Mouse (Mus musculus) liver, embryonic 16.5 days (tissue): ENCODE results near the gene Rbm39. TPM values are rescaled to one million over a fixed set of nuclear protein-coding genes. Genes with fewer than 3 reads are reported as not detected.

ENCODE experiments used
- ATAC-seq: fragments of 200-750 bp; cut with Nextera tagmentation; 2 replicates; pipeline ENCODE4 v1.8.0; 2017; ENCODE audit warnings: low read depth, mild to moderate bottlenecking, moderate number of reproducible peaks, moderate library complexity
- H3K27ac ChIP-seq: fragments of 300-500 bp; sonication (generic); 2 replicates; pipeline ENCODE4 v1.5.1; 2014; ENCODE audit warnings: mild to moderate bottlenecking, low read length
- H3K27me3 ChIP-seq: fragments of 300-500 bp; sonication (generic); 2 replicates; pipeline ENCODE4 v1.6.1; 2014; ENCODE audit warnings: low read depth, low read length, mixed read lengths; ENCODE audit not compliant: control insufficient read depth, insufficient read depth
- H3K36me3 ChIP-seq: fragments of 300-500 bp; sonication (generic); 2 replicates; pipeline ENCODE4 v1.6.1; 2014; ENCODE audit warnings: mild to moderate bottlenecking; ENCODE audit not compliant: control insufficient read depth, insufficient read depth
- H3K4me1 ChIP-seq: fragments of 300-500 bp; sonication (generic); 2 replicates; pipeline ENCODE4 v1.6.1; 2014; ENCODE audit warnings: low read depth, low read length, mixed read lengths; ENCODE audit not compliant: control insufficient read depth
- H3K4me2 ChIP-seq: fragments of 300-500 bp; sonication (generic); 2 replicates; pipeline ENCODE4 v1.6.1; 2014; ENCODE audit warnings: low read depth, low read length, mixed read lengths
- H3K4me3 ChIP-seq: fragments of 300-500 bp; sonication (generic); 2 replicates; pipeline ENCODE4 v1.5.1; 2014; ENCODE audit warnings: low read depth, mild to moderate bottlenecking, low read length
- H3K9ac ChIP-seq: fragments of 300-500 bp; sonication (generic); 2 replicates; pipeline ENCODE4 v1.6.1; 2014; ENCODE audit warnings: low read depth, low read length
- H3K9me3 ChIP-seq: fragments of 300-500 bp; sonication (generic); replicated peaks from 2 replicates; pipeline ENCODE4 v1.6.1; 2016; ENCODE audit warnings: low read length; ENCODE audit not compliant: control insufficient read depth
- WGBS: fragments of 180-500 bp; shearing (Covaris S2); extraction: QIAGEN DNeasy Blood & Tissue Kit; methylation state at CpG from one replicate; pipeline ENCODE4 v1.1.7; 2014; ENCODE audit not compliant: insufficient replicate concordance; 5-methylcytosine and 5-hydroxymethylcytosine counted together
- polyA plus RNA-seq: library from polyadenylated mRNA; unstranded; fragments of >200 nt; fragmentation: Nextera tagmentation; extraction: Ambion mirVana; gene quantifications from 2 replicates; pipeline ENCODE4 v1.2.1, GENCODE M21; 2015

The Rbm39 gene
- polyA plus RNA-seq, 1 experiment from 2014 or later, result 229 TPM

DNA sequence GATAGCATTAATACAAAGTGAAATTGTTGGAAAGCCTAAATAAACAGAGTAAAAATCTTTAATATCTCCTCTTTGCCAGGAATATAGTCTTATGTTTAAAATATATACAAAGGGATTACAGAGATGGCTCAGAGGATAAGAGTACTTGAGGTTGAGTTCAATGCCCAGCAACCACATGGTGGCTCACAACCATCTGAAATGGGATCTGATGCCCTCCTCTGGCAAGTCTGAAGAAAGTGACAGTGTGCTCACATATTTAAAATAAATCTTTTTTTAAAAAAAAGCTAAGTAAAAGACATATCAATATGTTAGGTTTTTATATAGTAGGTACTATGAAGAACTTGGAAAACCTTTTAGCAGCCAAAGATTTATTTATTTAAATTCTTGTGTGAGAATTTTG is 28.5 kb downstream of the Rbm39 start:
- Histone ChIP-seq H3K27me3 (no peaks in the 10 kb centered on the region), H3K36me3 (peaks cover 68% of the 10 kb centered on the region), H3K9me3 (no peaks in the 10 kb centered on the region), H3K4me3 (no peak overlapping the region), H3K27ac (no peak overlapping the region), H3K9ac (no peak overlapping the region), H3K4me1 (no peaks in the 10 kb centered on the region), H3K4me2 (no peak overlapping the region)
- no peak for ATAC-seq

GRCm38 (mm10) chr2:156147316-156147915 is 32.6 kb downstream of the Rbm39 start:
- ATAC-seq, result no peak
- H3K27ac ChIP-seq, result no peak overlapping the region
- no peak overlapping the region for H3K4me3 ChIP-seq
- no peaks in the 10 kb centered on the region for H3K9me3 ChIP-seq
- no peak overlapping the region for H3K9ac ChIP-seq
- H3K27me3 ChIP-seq, result no peaks in the 10 kb centered on the region
- H3K36me3 ChIP-seq, result peaks cover 46% of the 10 kb centered on the region
- no peak overlapping the region for H3K4me2 ChIP-seq
- WGBS, result 84% methylated on average over 3 of the region's 3 CpGs
- H3K4me1 ChIP-seq, result peaks cover 10% of the 10 kb centered on the region

DNA sequence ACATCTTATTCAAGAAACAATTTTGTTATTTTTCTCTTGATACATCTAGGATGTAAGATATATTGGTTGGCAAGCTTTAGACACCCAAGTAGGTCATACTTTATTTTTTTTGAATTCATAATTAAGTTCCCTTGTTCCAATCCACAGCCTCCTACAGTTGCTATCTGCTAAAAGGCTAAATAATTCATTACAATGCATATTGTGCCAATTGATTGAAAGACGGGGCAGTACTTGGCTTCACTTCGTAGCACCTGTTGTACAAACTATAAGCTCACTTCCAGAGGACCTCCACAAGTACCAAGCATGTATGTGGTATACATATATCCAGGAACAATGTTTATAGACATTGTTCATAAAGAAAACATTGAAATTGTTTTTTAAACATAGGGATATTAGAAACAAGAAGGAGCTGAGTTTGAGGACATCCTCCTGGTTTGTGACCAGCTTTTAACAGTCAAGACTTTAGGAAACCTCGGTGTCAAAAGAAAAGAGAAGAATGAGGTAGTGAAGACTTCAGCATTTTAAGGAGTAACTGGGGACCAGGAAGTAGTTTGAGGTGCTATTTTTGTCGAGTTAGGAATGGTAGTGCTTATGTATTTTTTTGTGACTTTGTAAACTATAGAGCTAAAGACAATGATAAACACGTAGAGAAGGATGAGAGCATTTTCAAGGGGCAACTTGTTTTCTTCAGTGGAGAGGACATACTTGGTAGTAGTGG is 33.6 kb downstream of the Rbm39 start:
- no peak overlapping the region for H3K27ac ChIP-seq
- peaks cover 45% of the 10 kb centered on the region for H3K36me3 ChIP-seq
- 55% methylated on average over 5 of the region's 5 CpGs for WGBS

DNA sequence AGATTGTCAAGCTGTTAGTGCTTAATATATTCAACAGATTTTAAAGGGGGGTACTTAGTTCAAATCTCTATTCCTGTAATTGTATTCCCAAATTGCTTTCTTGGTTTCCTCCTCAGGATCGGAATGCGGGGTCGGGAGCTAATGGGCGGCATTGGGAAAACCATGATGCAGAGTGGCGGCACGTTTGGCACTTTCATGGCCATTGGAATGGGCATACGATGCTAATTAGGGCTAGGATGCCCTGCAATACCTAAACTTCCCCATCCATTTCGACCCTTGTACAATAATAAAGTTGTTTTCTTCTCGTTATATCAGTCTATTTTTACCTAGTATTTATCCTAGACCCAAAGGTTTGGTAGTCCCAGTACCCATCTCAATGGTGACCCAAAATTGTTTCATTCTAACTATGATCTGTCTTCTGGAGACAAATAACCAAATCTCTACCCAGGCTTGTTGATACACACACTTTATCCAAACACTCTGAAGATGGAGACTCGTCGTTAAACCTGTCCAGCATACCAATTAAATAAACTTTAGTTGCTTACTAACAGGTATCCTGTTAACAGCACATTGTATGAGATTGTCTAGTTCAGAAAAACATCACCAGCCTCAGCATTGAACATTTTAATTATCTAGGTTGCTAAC is 34.4 kb downstream of the Rbm39 start:
- peak overlapping the region; percentile 91 for H3K4me3 ChIP-seq
- H3K4me2 ChIP-seq, result peak overlapping the region; percentile 76
- H3K9me3 ChIP-seq, result no peaks in the 10 kb centered on the region
- no peak overlapping the region; the same call in 1 of the 2 replicates for H3K9ac ChIP-seq
- ATAC-seq, result no peak
- H3K36me3 ChIP-seq, result peaks cover 39% of the 10 kb centered on the region
- 56% methylated on average over 11 of the region's 11 CpGs for WGBS
- no peaks in the 10 kb centered on the region for H3K27me3 ChIP-seq
- H3K27ac ChIP-seq, result no peak overlapping the region
- H3K4me1 ChIP-seq, result peaks cover 10% of the 10 kb centered on the region

More for the DNA sequence above, 33.6 kb downstream of the Rbm39 start:
- H3K9ac ChIP-seq, result no peak overlapping the region
- H3K9me3 ChIP-seq, result no peaks in the 10 kb centered on the region
- no peaks in the 10 kb centered on the region for H3K27me3 ChIP-seq
- H3K4me1 ChIP-seq, result peaks cover 10% of the 10 kb centered on the region
- H3K4me2 ChIP-seq, result no peak overlapping the region
- no peak for ATAC-seq
- no peak overlapping the region for H3K4me3 ChIP-seq

- Histone ChIP-seq H3K36me3 (peaks cover 27% of the 10 kb centered on the region), H3K4me1 (peaks cover 10% of the 10 kb centered on the region), H3K9me3 (no peaks in the 10 kb centered on the region), H3K27me3 (no peaks in the 10 kb centered on the region), H3K9ac (peak within 1 kb of the TSS; percentile 87), H3K27ac (peak within 1 kb of the TSS; percentile 92), H3K4me3 (peak within 1 kb of the TSS; percentile 91), H3K4me2 (peak within 1 kb of the TSS; percentile 76)
- under 1% methylated on average over 70 of the region's 70 CpGs for WGBS
- ATAC-seq, result peak; percentile 89
These were observed 35.9 kb downstream of the Rbm39 start, which contains the start of the genes Romo1 and Nfs1 for GRCm38 (mm10) chr2:156143953-156144724. Gene Romo1, plus strand, starts transcription at chr2:156144039. Gene Nfs1, minus strand, starts transcription at chr2:156144186.

DNA sequence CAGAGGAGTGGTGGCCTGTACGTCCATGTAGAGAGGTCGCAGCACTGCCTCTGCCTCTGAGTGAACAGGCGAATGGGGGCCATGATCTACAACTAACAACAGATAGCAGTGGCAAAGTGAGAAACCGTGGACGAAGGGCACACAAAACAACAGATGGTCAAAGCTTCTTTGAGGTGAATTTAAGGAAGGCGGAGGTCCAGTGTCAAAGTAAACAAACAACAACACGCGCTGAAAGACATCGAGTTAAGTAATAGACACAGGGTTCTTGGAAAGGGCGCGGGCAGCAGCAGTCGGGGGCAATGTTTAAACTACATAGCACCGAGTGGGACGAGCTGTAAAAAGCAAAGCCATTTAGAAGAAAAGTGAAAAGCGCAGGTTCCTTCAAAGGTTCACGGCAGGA is 36.7 kb downstream of the Rbm39 start:
- Histone ChIP-seq H3K27me3 (no peaks in the 10 kb centered on the region), H3K4me1 (peaks cover 10% of the 10 kb centered on the region), H3K27ac (peak overlapping the region; percentile 92), H3K9ac (peak overlapping the region; percentile 87), H3K4me3 (peak overlapping the region; percentile 91), H3K9me3 (no peaks in the 10 kb centered on the region), H3K36me3 (peaks cover 20% of the 10 kb centered on the region), H3K4me2 (peak overlapping the region; percentile 76)
- WGBS, result 2% methylated on average over 16 of the region's 16 CpGs
- ATAC-seq, result peak; percentile 7; the same call in 1 of the 2 replicates

GRCm38 (mm10) chr2:156142820-156143219 is 37.2 kb downstream of the Rbm39 start:
- Histone ChIP-seq H3K4me1 (peaks cover 10% of the 10 kb centered on the region), H3K36me3 (peaks cover 15% of the 10 kb centered on the region), H3K27ac (0 out of 2 replicates have a peak overlapping the region, but pooled peaks have one; percentile 92), H3K4me3 (peak overlapping the region; percentile 91), H3K9ac (peak overlapping the region; percentile 87; the same call in 1 of the 2 replicates), H3K9me3 (no peaks in the 10 kb centered on the region), H3K4me2 (peak overlapping the region; percentile 76), H3K27me3 (no peaks in the 10 kb centered on the region)
- ATAC-seq, result no peak
- 64% methylated on average over 2 of the region's 2 CpGs for WGBS

DNA sequence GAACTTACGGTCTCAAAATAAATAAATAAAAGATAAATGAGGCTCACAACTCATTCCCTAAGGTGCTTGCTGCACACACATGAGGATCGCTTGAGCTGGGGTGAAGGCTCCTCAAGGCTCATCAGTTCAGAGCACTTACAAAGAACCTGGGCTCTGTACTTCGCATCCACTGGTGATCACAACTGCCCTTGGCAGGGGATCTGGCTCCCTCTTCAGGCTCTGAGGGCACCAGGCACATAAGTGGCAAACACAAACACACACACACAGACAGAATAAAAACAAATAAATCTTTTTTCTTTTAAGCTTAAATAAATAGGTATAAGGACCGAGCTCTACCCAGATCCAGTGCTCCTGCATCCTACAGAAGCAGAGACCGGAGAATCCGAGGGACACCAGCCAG is 44.3 kb downstream of the Rbm39 start:
- Histone ChIP-seq H3K9ac (no peak overlapping the region), H3K4me2 (no peak overlapping the region), H3K4me3 (no peak overlapping the region), H3K36me3 (no peaks in the 10 kb centered on the region; the same call in 1 of the 2 replicates), H3K4me1 (no peaks in the 10 kb centered on the region), H3K27ac (no peak overlapping the region), H3K9me3 (no peaks in the 10 kb centered on the region), H3K27me3 (no peaks in the 10 kb centered on the region)
- WGBS, result 80% methylated on average over 6 of the region's 6 CpGs
- ATAC-seq, result no peak
